Mouse (Mus musculus): Measurements from ENCODE around the gene Slc16a10.

The Slc16a10 gene

GRCm38 (mm10) chr10:40147325-40148059 is 5.4 kb upstream of the Slc16a10 start:
- DNase-seq: no peak

- no peak for DNase-seq
These were observed 4.4 kb upstream of the Slc16a10 start for GRCm38 (mm10) chr10:40146451-40146850.

GRCm38 (mm10) chr10:40144815-40145214 is 2.8 kb upstream of the Slc16a10 start:
- DNase-seq: no peak

- peak; percentile 51 for DNase-seq
These were observed 824 bp downstream of the Slc16a10 start for GRCm38 (mm10) chr10:40141016-40141851.

GRCm38 (mm10) chr10:40139646-40140045 is 2.4 kb downstream of the Slc16a10 start:
- DNase-seq: no peak

GRCm38 (mm10) chr10:40135807-40136778 is 6.0 kb downstream of the Slc16a10 start:
- no peak for DNase-seq

- DNase-seq: no peak
These were observed 7.2 kb downstream of the Slc16a10 start for GRCm38 (mm10) chr10:40134906-40135305.

GRCm38 (mm10) chr10:40133636-40134035 is 8.4 kb downstream of the Slc16a10 start:
- DNase-seq: no peak

GRCm38 (mm10) chr10:40131690-40132418 is 10.2 kb downstream of the Slc16a10 start:
- no peak for DNase-seq

- DNase-seq: no peak
These were observed 11.9 kb downstream of the Slc16a10 start for GRCm38 (mm10) chr10:40130126-40130525.

- DNase-seq: no peak
These were observed 12.9 kb downstream of the Slc16a10 start for GRCm38 (mm10) chr10:40129134-40129533.

- DNase-seq: no peak
These were observed 13.6 kb downstream of the Slc16a10 start for GRCm38 (mm10) chr10:40128497-40128896.

- no peak for DNase-seq
These were observed 16.9 kb downstream of the Slc16a10 start for GRCm38 (mm10) chr10:40125200-40125599.

- no peak for DNase-seq
These were observed 17.5 kb downstream of the Slc16a10 start for GRCm38 (mm10) chr10:40124570-40124969.

- no peak for DNase-seq
These were observed 18.0 kb downstream of the Slc16a10 start for GRCm38 (mm10) chr10:40124096-40124495.

GRCm38 (mm10) chr10:40119466-40119865 is 22.6 kb downstream of the Slc16a10 start:
- DNase-seq: no peak

- DNase-seq: no peak
These were observed 23.2 kb downstream of the Slc16a10 start for GRCm38 (mm10) chr10:40118743-40119387.

GRCm38 (mm10) chr10:40113517-40114085 is 28.5 kb downstream of the Slc16a10 start:
- no peak for DNase-seq

GRCm38 (mm10) chr10:40112256-40112655 is 29.8 kb downstream of the Slc16a10 start:
- DNase-seq: no peak

GRCm38 (mm10) chr10:40109520-40109919 is 32.5 kb downstream of the Slc16a10 start:
- DNase-seq: no peak

- no peak for DNase-seq
These were observed 33.1 kb downstream of the Slc16a10 start for GRCm38 (mm10) chr10:40108992-40109391.
